Mouse (Mus musculus) thymus, postnatal 10 days (tissue): ENCODE results near the gene Gskip.

Experiments
- DNase-seq, 2 experiments: peaks; one replicate each; pipeline ENCODE4 v3.0.0; 2021; ENCODE audit warnings: low spot score in 2 of 2

The Gskip gene

GRCm38 (mm10) chr12:105721452-105722132 is 37.0 kb downstream of the Gskip start:
- DNase-seq = no peak

DNA sequence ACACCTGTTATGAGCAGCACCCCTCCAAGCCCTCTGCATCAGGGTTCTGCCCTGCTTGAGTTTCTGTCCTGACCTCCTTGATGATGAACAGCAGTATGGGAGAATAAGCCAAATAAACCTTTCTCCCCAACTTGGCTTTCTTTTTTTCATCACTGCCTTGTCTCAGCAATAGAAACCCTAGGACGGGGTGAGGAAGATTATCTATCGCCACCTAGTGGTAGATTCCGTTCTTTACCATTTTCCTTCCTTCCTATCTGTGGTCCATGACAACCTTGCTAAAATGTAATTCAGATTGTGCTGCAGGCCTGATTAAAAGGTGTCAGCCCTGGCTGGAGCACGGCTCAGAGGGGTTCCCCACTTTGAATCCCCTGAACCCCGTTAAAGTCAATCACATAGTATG is 38.0 kb downstream of the Gskip start:
- peak in 1 of 2 experiments; percentile 44 for DNase-seq

DNA sequence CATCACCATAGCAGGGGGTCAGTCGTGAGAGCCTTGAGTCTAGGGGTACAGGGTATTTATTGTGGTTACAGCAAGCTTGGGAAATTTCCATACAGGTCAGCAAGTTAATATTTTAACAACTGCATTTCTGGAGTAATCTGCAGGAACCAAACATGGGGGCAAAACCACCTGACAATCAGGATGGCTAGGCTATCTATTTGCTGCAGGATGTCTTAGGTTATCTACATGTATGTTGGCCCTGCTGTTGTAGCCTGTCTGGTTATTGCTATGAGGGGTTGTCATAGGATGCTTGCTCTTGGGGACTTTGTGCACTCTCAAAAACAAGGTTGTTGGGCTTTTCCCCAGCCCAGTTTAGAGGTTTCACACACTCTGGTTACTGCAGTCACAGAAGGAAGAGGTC is 40.0 kb downstream of the Gskip start:
- no peak for DNase-seq

DNA sequence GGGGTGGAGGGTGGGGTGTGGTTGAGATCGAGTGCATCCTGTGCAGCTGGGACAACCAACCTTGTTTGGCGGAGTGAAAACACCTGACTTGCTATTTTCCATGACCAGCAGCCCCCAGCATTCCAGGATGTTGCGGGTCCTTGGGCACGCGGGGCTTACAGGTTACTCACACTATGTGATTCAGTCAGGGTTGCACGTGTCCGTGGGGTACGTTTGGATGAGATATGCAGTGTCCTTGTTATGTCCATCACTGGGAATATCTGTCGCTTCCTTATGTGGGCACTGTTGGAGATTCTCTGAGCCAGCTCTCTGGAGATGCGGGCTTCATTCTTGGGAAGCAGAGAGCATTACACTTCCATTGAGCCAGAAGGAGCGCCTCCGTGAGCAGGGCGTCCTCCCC is 41.1 kb downstream of the Gskip start:
- no peak for DNase-seq

DNA sequence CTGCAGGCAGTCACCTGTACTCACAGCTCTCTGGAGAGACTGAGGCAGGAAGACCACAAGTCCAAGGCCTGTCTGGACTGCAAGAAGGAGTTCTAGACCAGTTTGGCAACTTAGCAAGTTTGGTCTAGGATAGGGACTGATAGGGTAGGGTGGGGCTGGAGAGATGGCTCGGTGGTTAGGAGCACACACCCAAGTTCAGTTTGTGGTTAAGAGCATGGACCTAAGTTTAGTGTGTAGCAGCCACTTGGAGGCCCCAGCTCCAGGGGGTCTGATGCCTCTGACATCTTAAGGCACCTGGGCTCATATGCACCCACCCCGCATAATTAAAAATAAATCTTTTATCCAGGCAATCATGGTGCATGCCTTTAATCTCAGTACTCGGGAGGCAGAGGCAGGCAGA is 42.6 kb downstream of the Gskip start:
- DNase-seq = no peak

- DNase-seq = peak in 1 of 2 experiments; percentile 41
Observed at GRCm38 (mm10) chr12:105727964-105728363, 43.3 kb downstream of the Gskip start.

GRCm38 (mm10) chr12:105730851-105731460 is 46.3 kb downstream of the Gskip start:
- no peak for DNase-seq

- no peak for DNase-seq
Observed at GRCm38 (mm10) chr12:105733370-105734159, 48.9 kb downstream of the Gskip start.

GRCm38 (mm10) chr12:105735226-105735888 is 50.7 kb downstream of the Gskip start:
- DNase-seq = no peak

GRCm38 (mm10) chr12:105735889-105736251 is 51.2 kb downstream of the Gskip start:
- no peak for DNase-seq

GRCm38 (mm10) chr12:105738316-105739096 is 53.9 kb downstream of the Gskip start:
- DNase-seq = no peak

DNA sequence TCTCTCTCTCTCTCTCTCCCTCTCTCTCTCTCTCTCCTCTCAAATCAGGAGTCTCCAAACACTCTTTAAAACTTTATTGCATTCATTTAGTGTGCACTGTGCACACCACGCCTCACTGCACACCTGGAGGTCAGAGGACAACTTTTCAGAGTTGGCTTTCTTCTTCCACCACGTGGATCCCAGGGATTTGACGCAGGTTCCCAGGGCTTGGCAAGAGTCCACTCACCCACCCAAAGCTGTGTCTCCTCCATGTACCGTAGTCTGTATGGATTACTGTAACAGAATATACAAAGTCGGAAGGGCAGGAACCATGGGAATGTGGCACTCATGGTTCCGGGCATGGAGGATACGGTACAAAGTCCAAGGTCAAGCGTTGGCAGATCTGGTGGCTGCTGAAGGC is 55.0 kb downstream of the Gskip start:
- DNase-seq = no peak

- DNase-seq = no peak
Observed at GRCm38 (mm10) chr12:105748114-105748513, 63.5 kb downstream of the Gskip start.
